Mouse (Mus musculus): ENCODE measurements at regions not wholly inside any gene's neighbourhood (a gene's known extent, or its start where the extent isn't known, plus 50 kb on each side); places are given as distances from the start of the nearest gene placed in this dataset.

DNA sequence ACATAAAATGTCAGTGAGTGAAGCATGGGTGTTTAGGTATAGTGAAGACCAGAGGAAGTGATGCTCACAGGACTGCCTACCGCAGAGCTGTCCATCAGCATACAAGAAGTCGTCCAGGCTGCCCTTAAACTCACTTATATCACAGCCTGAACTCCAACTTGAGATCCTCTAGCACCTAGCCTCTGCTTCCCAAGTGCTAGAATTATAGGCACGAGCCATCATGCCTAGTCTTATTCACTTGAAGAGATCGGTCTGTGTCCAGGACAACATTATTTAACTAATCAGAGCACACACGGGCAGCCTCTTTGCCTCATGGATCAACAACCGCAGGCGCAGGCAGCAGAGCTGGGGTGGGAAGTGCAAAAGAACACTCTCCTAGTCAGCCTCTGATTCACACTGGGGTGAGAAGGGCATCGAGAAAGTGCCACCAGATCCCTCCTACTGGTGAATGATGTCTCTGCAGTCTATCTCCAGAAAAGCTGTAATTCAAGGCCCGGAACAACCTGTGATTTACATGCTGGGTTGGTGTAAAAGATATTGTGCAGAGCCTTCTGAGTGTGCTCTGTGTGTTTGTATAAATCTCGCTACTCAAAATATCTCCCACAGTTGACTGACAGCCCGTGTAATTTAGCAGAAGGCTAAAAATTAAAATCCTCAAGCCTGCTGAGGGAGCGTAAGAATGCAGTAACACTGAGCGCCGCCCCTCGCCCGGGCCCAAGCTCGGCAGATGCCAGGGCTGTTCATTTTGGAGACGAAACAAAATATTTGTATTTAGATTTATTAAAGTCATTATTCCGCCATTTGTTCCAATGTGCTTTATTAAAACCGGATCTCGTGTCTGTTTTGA is 94.6 kb upstream of the Tle3 start:
- Histone ChIP-seq H3K4me2 (peak overlapping the region; percentile 41), H3K27me3 (replicated peaks) (peaks cover 21% of the 10 kb centered on the region), H3K9ac (replicated peaks) (no peak overlapping the region), H3K4me1 (peaks cover 32% of the 10 kb centered on the region), H3K4me3 (replicated peaks) (no peak overlapping the region), H3K9me3 (replicated peaks) (no peaks in the 10 kb centered on the region), H3K36me3 (no peaks in the 10 kb centered on the region), H3K27ac (replicated peaks) (peak overlapping the region; percentile 35)
- 9% methylated on average over 21 of the region's 21 CpGs for WGBS
- ATAC-seq (ENCODE audit: low FRiP score) = peak; percentile 56

DNA sequence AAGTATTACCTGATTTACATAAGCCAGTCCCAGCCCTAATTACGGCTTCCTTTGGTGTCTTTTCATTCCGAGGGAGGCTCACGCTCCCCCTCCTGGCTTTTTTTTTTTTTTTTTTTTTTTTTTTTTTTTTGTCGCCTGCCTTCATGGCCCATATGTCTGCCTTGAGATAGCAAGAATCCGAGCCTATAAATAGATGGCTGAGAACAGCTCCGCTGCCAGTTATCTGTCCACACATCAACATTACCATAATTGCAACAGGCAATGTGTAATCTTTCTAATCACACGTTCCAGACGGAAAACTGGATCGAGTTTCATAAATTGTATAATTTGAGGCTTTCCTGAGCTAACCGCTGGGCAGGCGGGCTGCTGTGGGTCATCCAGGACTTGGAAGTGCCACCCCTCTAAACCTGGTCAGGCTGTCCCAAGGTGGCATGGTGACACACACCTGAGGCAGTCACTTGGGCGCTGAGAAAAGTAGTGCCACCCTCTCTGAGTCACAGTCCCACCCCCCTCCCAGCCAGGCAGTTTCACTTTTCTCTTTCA is 93.9 kb upstream of the Tle3 start:
- Histone ChIP-seq H3K4me3 (replicated peaks) (no peak overlapping the region), H3K36me3 (no peaks in the 10 kb centered on the region), H3K27ac (replicated peaks) (no peak overlapping the region), H3K4me1 (peaks cover 32% of the 10 kb centered on the region), H3K9ac (replicated peaks) (no peak overlapping the region), H3K27me3 (replicated peaks) (peaks cover 18% of the 10 kb centered on the region), H3K9me3 (replicated peaks) (no peaks in the 10 kb centered on the region), H3K4me2 (peak overlapping the region; percentile 41)
- 11% methylated on average over 12 of the region's 12 CpGs for WGBS
- ATAC-seq (ENCODE audit: low FRiP score) = peak; percentile 25; the same call in 1 of the 2 replicates

DNA sequence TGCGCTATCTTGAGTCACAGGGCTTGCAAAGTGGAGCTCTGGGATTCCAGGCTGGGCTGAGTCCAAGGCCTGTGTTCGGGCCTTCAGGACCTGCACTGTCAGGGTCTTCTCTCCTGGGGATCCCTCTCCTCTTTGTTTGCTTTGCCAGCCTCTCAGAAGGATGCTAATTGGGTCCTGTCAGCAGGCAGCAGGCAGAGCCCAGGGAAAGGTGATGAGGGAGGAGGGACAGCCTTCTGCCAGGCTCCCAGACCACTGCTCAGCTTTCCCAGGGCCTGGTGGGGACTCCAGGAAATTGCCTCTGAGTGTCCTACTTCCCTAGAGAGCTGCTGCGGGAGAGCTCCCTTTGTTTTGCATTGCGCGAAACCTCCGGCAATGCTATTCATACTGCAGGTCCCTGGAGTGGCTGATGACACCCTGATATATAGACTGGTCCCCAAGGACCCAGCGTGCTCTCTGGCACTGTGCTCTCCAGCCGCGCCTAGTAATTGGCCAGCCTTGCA is 93.1 kb upstream of the Tle3 start:
- no peak overlapping the region for H3K9ac ChIP-seq (replicated peaks)
- no peak overlapping the region for H3K4me3 ChIP-seq (replicated peaks)
- WGBS = 10% methylated on average over 9 of the region's 9 CpGs
- ATAC-seq (ENCODE audit: low FRiP score) = no peak
- no peaks in the 10 kb centered on the region for H3K9me3 ChIP-seq (replicated peaks)
- H3K36me3 ChIP-seq = no peaks in the 10 kb centered on the region
- H3K4me1 ChIP-seq = peaks cover 34% of the 10 kb centered on the region
- H3K27ac ChIP-seq (replicated peaks) = 0 out of 2 replicates have a peak overlapping the region, but pooled peaks have one; percentile 2
- H3K27me3 ChIP-seq (replicated peaks) = peaks cover 18% of the 10 kb centered on the region
- H3K4me2 ChIP-seq = no peak overlapping the region

DNA sequence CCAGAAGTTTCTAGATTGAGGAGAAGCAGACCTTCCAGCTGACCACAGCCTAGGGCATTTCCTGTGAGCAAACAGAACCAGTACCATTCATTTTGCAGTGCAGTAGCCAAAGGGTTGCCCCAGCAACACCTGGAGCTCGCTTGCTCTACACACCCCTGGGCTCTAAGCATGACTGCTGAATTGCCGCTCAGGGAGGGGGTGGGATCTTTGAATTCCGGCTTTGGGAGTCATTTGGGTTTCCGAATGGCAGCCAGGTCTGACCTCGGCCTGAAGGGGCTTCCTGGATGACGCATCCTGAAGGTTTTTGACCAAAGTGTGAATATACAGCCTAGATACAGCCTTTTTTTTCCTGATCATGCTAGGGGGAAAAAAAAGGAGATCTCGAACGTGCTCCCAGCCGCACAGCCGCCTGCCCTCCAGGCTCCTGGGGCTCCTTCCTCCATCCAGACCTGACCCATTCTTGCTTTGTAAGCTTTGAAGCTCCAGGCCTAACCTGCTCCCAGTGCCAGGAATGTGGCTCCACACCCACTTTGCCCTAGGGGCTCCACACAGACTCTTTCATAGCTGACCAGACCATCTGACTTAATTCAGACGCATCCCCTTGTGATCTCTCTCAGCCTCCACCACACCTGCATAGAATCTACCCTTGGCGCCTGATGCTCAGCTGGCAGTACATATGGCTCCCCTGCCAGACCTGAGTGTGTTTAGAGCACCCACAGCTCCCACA is 91.1 kb upstream of the Tle3 start:
- Histone ChIP-seq H3K9me3 (replicated peaks) (no peaks in the 10 kb centered on the region), H3K4me1 (peaks cover 37% of the 10 kb centered on the region), H3K27ac (replicated peaks) (no peak overlapping the region), H3K27me3 (replicated peaks) (peaks cover 15% of the 10 kb centered on the region), H3K4me2 (no peak overlapping the region), H3K4me3 (replicated peaks) (no peak overlapping the region), H3K36me3 (no peaks in the 10 kb centered on the region), H3K9ac (replicated peaks) (no peak overlapping the region)
- ATAC-seq (ENCODE audit: low FRiP score) = no peak
- 58% methylated on average over 12 of the region's 12 CpGs for WGBS

DNA sequence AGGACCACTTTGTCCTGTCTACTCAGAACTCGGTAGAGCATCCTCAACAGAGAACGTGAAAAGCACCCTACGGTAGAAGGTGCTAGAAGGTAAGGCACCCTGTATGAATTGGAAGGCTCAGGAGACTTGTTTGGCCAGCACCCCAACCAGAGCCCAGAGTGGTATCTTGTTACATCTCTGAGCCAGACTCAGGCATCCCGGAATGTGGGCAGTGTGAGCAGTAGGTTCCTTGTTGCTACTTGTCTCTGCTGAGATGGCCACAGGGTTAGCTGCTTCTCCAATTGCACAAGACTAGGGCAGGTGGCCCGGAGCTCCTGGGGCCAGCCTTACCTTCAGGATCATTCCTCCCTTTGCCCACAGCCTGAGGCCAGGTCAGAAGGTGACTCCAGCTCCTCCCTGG is 88.9 kb upstream of the Tle3 start:
- ATAC-seq (ENCODE audit: low FRiP score) = no peak
- no peak overlapping the region for H3K9ac ChIP-seq (replicated peaks)
- no peaks in the 10 kb centered on the region for H3K36me3 ChIP-seq
- no peak overlapping the region for H3K27ac ChIP-seq (replicated peaks)
- H3K27me3 ChIP-seq (replicated peaks) = peaks cover 15% of the 10 kb centered on the region
- 91% methylated on average over 5 of the region's 5 CpGs for WGBS
- H3K4me3 ChIP-seq (replicated peaks) = no peak overlapping the region
- no peak overlapping the region for H3K4me2 ChIP-seq
- peaks cover 26% of the 10 kb centered on the region for H3K4me1 ChIP-seq
- peaks cover 4% of the 10 kb centered on the region; the same call in 1 of the 2 replicates for H3K9me3 ChIP-seq (replicated peaks)

DNA sequence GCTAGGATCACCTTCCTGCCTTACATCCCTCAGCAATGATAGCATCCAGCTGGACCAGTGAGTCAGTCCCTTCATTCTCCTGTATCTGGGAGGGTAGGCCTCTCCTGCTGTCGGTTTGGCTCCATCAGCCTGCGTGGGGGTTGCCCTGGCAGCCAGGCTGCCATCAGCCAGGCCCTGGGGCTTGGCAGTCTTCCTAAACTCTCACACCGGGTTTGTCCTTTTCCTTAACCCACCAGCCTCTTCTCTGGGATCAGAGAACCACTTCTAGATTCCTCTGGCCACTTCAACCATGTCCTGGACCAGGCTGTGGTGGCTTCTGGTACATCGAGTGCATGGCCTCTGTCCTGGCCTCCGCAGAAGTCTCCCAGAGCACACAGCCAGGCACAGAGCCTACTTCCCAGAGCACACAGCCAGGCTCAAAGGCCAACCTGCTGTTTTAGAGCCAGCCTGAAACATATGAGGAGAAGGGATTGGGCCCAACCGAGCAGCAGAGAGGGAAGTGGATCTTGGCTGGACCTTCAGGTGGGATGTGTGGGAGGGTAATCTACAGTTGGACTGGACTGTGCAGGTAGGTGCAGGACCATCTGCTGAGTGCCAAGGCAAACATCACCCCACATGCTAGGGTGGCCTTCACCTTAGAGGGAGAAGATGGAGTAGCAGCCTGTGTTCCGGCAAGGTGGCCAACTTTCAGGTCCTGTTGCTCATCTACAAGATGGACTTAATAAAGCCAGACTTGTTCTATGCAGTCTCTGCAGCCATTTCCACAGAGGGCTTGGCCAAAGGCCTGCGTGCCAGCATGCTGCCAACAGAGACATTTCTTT is 87.8 kb upstream of the Tle3 start:
- Histone ChIP-seq H3K27me3 (replicated peaks) (peaks cover 15% of the 10 kb centered on the region), H3K4me2 (no peak overlapping the region), H3K4me3 (replicated peaks) (no peak overlapping the region), H3K36me3 (no peaks in the 10 kb centered on the region), H3K4me1 (peaks cover 15% of the 10 kb centered on the region), H3K9ac (replicated peaks) (no peak overlapping the region), H3K27ac (replicated peaks) (no peak overlapping the region), H3K9me3 (replicated peaks) (peaks cover 5% of the 10 kb centered on the region; the same call in 1 of the 2 replicates)
- WGBS = 82% methylated on average over 8 of the region's 8 CpGs
- no peak for ATAC-seq (ENCODE audit: low FRiP score)

DNA sequence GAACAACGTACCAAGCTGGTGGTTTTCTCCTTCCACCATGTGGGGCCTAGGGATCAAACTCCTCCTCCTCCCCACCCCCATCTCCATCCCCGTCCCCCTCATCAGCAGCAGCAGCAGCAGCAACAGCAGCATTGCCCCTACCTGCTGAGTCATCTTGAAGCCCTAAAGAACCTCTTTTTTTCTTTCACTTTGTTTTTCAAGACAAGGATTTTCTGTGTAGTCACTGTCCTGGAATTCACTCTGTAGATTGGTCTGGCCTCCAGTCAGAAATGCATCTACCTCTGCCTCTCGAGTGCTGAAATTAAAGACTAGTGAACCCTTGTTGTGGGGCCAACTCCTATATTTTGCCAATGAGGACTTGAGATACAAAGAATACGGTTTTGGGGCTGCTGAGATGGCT is 85.6 kb upstream of the Tle3 start:
- Histone ChIP-seq H3K27me3 (replicated peaks) (peaks cover 6% of the 10 kb centered on the region), H3K36me3 (no peaks in the 10 kb centered on the region), H3K4me2 (no peak overlapping the region), H3K27ac (replicated peaks) (no peak overlapping the region), H3K4me1 (peaks cover 5% of the 10 kb centered on the region; the same call in 1 of the 2 replicates), H3K9me3 (replicated peaks) (peaks cover 5% of the 10 kb centered on the region; the same call in 1 of the 2 replicates), H3K9ac (replicated peaks) (no peak overlapping the region), H3K4me3 (replicated peaks) (no peak overlapping the region)
- WGBS = 87% methylated on average over 4 of the region's 4 CpGs
- no peak for ATAC-seq (ENCODE audit: low FRiP score)

DNA sequence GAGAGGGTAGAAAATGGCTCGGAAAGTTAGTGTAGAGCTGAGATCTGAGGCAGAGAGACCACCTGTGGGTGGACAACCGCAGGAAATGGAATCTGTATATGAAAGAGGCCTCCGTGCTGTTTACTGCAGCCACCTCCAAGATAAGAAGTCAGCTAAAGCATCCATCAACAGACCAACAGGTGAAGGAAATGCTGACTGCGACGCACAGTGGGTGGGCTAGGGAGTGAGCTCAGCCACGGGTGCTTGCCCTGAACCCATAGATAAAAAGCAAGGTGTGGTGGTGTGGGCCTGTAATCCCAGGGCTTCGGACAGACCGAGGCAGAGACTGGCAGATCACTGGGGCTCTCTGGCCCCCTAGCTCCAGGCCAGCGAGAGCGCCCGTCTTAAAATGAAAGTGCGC is 83.0 kb upstream of the Tle3 start:
- ATAC-seq (ENCODE audit: low FRiP score) = no peak
- H3K4me3 ChIP-seq (replicated peaks) = no peak overlapping the region
- H3K27me3 ChIP-seq (replicated peaks) = peaks cover 3% of the 10 kb centered on the region; the same call in 1 of the 2 replicates
- no peak overlapping the region for H3K9ac ChIP-seq (replicated peaks)
- WGBS = 68% methylated on average over 12 of the region's 12 CpGs
- H3K27ac ChIP-seq (replicated peaks) = no peak overlapping the region
- H3K9me3 ChIP-seq (replicated peaks) = peaks cover 5% of the 10 kb centered on the region; the same call in 1 of the 2 replicates
- no peak overlapping the region for H3K4me2 ChIP-seq
- peaks cover 14% of the 10 kb centered on the region for H3K4me1 ChIP-seq
- no peaks in the 10 kb centered on the region for H3K36me3 ChIP-seq

DNA sequence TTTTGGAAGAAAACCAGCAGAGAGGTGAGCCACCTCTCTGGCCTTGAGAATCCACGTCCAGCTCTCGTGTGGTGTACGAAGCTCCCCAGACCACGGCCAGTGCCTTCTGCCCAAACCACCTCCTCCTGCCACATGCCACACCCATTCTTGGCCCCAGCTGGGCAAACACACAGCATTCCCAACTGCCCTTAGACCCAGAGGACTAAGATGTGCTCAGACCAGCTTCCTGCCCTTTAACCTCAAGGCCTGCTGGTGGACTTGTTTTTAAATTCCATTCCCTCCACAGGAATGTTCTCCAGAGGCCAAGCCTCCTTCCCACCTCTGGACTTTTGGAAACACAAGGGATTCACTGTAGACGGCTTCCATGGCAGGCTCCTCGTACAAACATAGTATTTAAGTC is 82.5 kb upstream of the Tle3 start:
- Histone ChIP-seq H3K4me2 (no peak overlapping the region), H3K4me1 (peaks cover 11% of the 10 kb centered on the region), H3K27me3 (replicated peaks) (0 out of 2 replicates have a peak, but pooled peaks cover 3% of the 10 kb centered on the region), H3K36me3 (no peaks in the 10 kb centered on the region), H3K27ac (replicated peaks) (no peak overlapping the region), H3K4me3 (replicated peaks) (no peak overlapping the region), H3K9me3 (replicated peaks) (peaks cover 5% of the 10 kb centered on the region; the same call in 1 of the 2 replicates), H3K9ac (replicated peaks) (no peak overlapping the region)
- ATAC-seq (ENCODE audit: low FRiP score) = no peak
- 79% methylated on average over 6 of the region's 6 CpGs for WGBS

DNA sequence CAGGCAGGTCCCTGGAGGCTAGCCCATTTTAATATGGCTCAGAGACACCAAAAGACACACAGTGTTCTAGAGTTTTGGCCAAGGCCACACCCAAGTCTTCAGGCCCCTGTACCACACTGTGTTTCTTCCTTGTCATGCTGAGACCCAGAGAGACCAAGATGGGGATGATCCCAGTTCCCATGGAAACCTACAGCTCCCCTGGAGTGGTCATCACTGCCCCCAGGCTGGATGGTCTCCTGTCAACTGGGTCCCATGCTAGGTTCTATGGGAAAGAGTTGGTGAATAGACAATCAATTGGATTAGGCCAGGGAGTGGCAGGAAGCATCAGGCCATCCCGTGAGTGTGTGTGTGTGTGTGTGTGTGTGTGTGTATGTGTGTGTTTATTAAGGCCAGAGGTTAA is 80.5 kb upstream of the Tle3 start:
- 77% methylated on average over 1 of the region's 1 CpGs for WGBS
- Histone ChIP-seq H3K36me3 (no peaks in the 10 kb centered on the region), H3K4me1 (peaks cover 11% of the 10 kb centered on the region), H3K27me3 (replicated peaks) (0 out of 2 replicates have a peak, but pooled peaks cover 3% of the 10 kb centered on the region), H3K27ac (replicated peaks) (no peak overlapping the region), H3K9me3 (replicated peaks) (peaks cover 5% of the 10 kb centered on the region; the same call in 1 of the 2 replicates), H3K9ac (replicated peaks) (no peak overlapping the region), H3K4me2 (no peak overlapping the region), H3K4me3 (replicated peaks) (no peak overlapping the region)
- ATAC-seq (ENCODE audit: low FRiP score) = no peak

DNA sequence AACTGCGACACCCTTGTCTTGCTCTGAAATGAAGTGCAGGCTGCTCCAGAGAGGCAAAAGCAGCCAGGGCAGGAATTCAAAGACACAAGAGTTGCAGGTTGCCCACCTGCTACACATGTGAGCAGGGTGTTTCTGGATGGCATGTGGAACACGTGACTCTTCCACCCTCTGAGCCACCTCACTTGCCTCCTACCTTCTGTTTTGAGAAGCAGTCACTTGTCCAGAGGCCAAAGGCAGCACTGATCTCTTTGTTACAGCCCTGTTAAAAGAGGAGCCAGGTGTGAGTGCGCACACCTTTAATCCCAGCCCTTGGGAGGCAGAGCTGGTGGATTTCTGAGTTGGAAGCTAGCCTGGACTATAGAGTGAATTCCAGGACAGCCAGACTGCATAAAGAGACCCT is 79.7 kb upstream of the Tle3 start:
- 0 out of 2 replicates have a peak, but pooled peaks cover 3% of the 10 kb centered on the region for H3K27me3 ChIP-seq (replicated peaks)
- no peak overlapping the region for H3K9ac ChIP-seq (replicated peaks)
- no peak overlapping the region for H3K27ac ChIP-seq (replicated peaks)
- H3K36me3 ChIP-seq = no peaks in the 10 kb centered on the region
- H3K4me1 ChIP-seq = peaks cover 11% of the 10 kb centered on the region
- H3K4me3 ChIP-seq (replicated peaks) = no peak overlapping the region
- 81% methylated on average over 3 of the region's 3 CpGs for WGBS
- ATAC-seq (ENCODE audit: low FRiP score) = no peak
- H3K9me3 ChIP-seq (replicated peaks) = peaks cover 5% of the 10 kb centered on the region; the same call in 1 of the 2 replicates
- H3K4me2 ChIP-seq = no peak overlapping the region
